Mouse (Mus musculus) heart, embryonic 11.5 days (tissue): ENCODE results near the gene Eva1c. TPM values are rescaled to one million over a fixed set of nuclear protein-coding genes. Genes with fewer than 3 reads are reported as not detected.
"Not testable (repeated sequence)": the region's sequence is repeated elsewhere in the genome, so short reads cannot be mapped to it uniquely, and the experiment has no call there.

ENCODE experiments used
- ATAC-seq: fragments of 200-750 bp; cut with Nextera tagmentation; replicated peaks from 2 replicates; pipeline ENCODE4 v1.8.0; 2017; ENCODE audit warnings: moderate library complexity; ENCODE audit not compliant: insufficient number of reproducible peaks, low FRiP score, low TSS enrichment
- H3K27ac ChIP-seq: fragments of 300-500 bp; sonication (generic); 2 replicates; pipeline ENCODE4 v1.5.1; 2014; ENCODE audit warnings: mild to moderate bottlenecking, low read depth, low read length
- H3K27me3 ChIP-seq: fragments of 300-500 bp; sonication (generic); 2 replicates; pipeline ENCODE4 v1.6.1; 2014; ENCODE audit warnings: mild to moderate bottlenecking, low read length, mixed read lengths; ENCODE audit not compliant: control insufficient read depth, insufficient read depth
- H3K36me3 ChIP-seq: fragments of 300-500 bp; sonication (generic); 2 replicates; pipeline ENCODE4 v1.6.1; 2014; ENCODE audit warnings: mild to moderate bottlenecking, low read length, moderate library complexity, mixed read lengths; ENCODE audit not compliant: control insufficient read depth, insufficient read depth
- H3K4me1 ChIP-seq: fragments of 300-500 bp; sonication (generic); 2 replicates; pipeline ENCODE4 v1.6.1; 2014; ENCODE audit warnings: low read length; ENCODE audit not compliant: control insufficient read depth, insufficient read depth
- H3K4me2 ChIP-seq: fragments of 300-500 bp; sonication (generic); 2 replicates; pipeline ENCODE4 v1.6.1; 2014; ENCODE audit warnings: mild to moderate bottlenecking, moderate library complexity
- H3K4me3 ChIP-seq: fragments of 300-500 bp; sonication (generic); 2 replicates; pipeline ENCODE4 v1.5.1; 2014; ENCODE audit warnings: low read depth, low read length
- H3K9ac ChIP-seq: fragments of 300-500 bp; sonication (generic); 2 replicates; pipeline ENCODE4 v1.6.1; 2014; ENCODE audit warnings: mild to moderate bottlenecking, low read depth, low read length, moderate library complexity
- H3K9me3 ChIP-seq: fragments of 300-500 bp; sonication (generic); replicated peaks from 2 replicates; pipeline ENCODE4 v1.6.1; 2016; ENCODE audit warnings: low read length; ENCODE audit not compliant: control insufficient read depth
- WGBS: fragments of 180-500 bp; shearing (Covaris S2); extraction: QIAGEN DNeasy Blood & Tissue Kit; methylation state at CpG from one replicate; pipeline ENCODE4 v1.1.7; 2014; ENCODE audit not compliant: insufficient replicate concordance; 5-methylcytosine and 5-hydroxymethylcytosine counted together
- polyA plus RNA-seq: library from polyadenylated mRNA; unstranded; fragments of >200 nt; fragmentation: Nextera tagmentation; extraction: Ambion mirVana; gene quantifications from 2 replicates; pipeline ENCODE4 v1.2.1, GENCODE M21; 2014

The Eva1c gene
- polyA plus RNA-seq, 1 experiment from 2014 or later = 1.9 TPM

- no peaks in the 10 kb centered on the region for H3K36me3 ChIP-seq
- no peaks in the 10 kb centered on the region for H3K9me3 ChIP-seq
- no peak for ATAC-seq
- peaks cover 11% of the 10 kb centered on the region for H3K4me1 ChIP-seq
- H3K4me2 ChIP-seq = no peak overlapping the region
- 72% methylated on average over 5 of the region's 5 CpGs for WGBS
- no peak overlapping the region for H3K27ac ChIP-seq
- H3K4me3 ChIP-seq = no peak overlapping the region
- H3K9ac ChIP-seq = no peak overlapping the region
- H3K27me3 ChIP-seq = 0 out of 2 replicates have a peak, but pooled peaks cover 2% of the 10 kb centered on the region
These were observed 14.4 kb upstream of the Eva1c start for GRCm38 (mm10) chr16:90812086-90812485.

DNA sequence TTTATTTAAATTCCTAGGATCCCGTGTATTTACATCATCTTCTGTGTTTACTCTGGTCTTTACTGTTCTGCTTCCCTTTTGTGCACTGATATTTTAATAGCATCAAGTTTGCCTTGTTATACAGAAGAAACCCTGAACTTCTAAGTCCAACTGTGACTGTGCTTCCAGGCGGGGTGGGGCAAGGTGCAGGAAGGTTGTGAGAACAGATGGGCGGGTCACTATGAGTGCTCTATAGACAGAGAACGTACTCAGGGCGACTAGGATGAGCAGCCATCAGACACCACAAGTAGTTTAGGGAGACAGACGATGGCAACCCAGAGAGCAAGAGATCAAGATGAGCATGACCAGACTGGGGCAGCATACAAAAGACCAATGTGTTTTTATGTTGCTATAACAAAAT, 6.2 kb upstream of the Eva1c start:
- WGBS = 66% methylated on average over 6 of the region's 6 CpGs

DNA sequence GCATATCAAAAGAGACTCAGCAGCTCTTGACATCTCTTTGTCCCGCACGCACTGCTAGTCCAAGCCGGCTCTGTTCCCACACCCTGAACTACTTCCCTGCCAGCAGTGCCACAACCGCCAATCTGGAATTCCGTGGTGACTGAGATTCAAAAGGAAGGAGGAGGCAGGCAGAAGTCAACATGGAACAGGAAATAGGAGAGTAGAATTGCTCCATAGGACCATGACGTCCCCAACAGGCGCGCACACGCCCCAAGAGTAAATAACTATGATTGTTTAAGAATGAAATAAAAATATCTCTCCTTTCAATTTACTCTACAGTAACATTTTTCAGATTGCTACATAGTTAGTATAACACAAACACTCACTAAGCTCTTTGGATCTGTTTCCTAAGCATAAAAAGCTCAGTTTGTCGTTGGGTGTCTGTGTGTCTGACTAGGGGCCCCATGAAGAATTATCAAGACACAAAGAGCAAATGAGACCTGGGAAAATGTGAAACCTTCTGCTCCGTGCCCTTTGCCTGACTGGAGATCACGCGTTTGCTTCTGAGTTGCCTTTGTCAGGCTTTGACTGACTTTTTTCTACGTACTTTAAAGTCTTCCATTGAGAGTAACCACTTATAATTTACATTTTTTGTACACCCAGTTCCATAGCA, 5.3 kb upstream of the Eva1c start:
- no peak overlapping the region for H3K27ac ChIP-seq
- H3K9ac ChIP-seq = no peak overlapping the region
- H3K9me3 ChIP-seq = no peaks in the 10 kb centered on the region
- no peak overlapping the region for H3K4me2 ChIP-seq
- ATAC-seq = no peak
- no peaks in the 10 kb centered on the region for H3K27me3 ChIP-seq
- H3K4me3 ChIP-seq = no peak overlapping the region
- H3K36me3 ChIP-seq = no peaks in the 10 kb centered on the region
- 79% methylated on average over 14 of the region's 14 CpGs for WGBS
- H3K4me1 ChIP-seq = no peaks in the 10 kb centered on the region

More for the DNA sequence above, 6.2 kb upstream of the Eva1c start:
- no peaks in the 10 kb centered on the region for H3K4me1 ChIP-seq
- H3K27ac ChIP-seq = no peak overlapping the region
- H3K9me3 ChIP-seq = no peaks in the 10 kb centered on the region
- ATAC-seq = no peak
- no peaks in the 10 kb centered on the region for H3K36me3 ChIP-seq
- no peak overlapping the region for H3K4me3 ChIP-seq
- no peak overlapping the region for H3K9ac ChIP-seq
- no peaks in the 10 kb centered on the region for H3K27me3 ChIP-seq
- no peak overlapping the region for H3K4me2 ChIP-seq

- no peaks in the 10 kb centered on the region for H3K9me3 ChIP-seq
- no peak for ATAC-seq
- no peak overlapping the region for H3K9ac ChIP-seq
- WGBS = 81% methylated on average over 10 of the region's 10 CpGs
- no peak overlapping the region for H3K27ac ChIP-seq
- no peaks in the 10 kb centered on the region for H3K4me1 ChIP-seq
- no peak overlapping the region for H3K4me3 ChIP-seq
- H3K36me3 ChIP-seq = no peaks in the 10 kb centered on the region
- no peaks in the 10 kb centered on the region for H3K27me3 ChIP-seq
- no peak overlapping the region for H3K4me2 ChIP-seq
These were observed 4.1 kb upstream of the Eva1c start for GRCm38 (mm10) chr16:90822284-90822935.

DNA sequence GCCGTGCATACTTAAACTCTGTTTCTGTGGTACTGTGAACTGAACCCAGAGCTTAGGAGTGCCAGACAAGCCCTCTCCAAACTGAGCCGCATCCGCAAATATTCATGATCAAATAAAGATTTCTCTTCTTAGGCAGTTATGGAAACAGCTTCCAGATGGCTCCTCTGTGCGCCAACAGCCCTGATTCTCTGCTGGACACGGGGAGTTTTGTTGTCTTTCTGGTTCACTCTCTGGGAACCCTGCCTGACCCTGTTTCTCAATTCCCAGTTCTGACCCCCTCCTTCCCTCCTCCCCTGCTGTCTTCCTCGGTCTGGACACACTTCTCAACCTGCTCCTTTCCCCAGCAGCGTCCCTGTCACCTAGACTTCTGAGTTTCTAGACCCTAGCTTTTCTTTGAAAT, 3.5 kb upstream of the Eva1c start:
- H3K4me1 ChIP-seq = no peaks in the 10 kb centered on the region
- no peak overlapping the region for H3K9ac ChIP-seq
- no peaks in the 10 kb centered on the region for H3K36me3 ChIP-seq
- H3K9me3 ChIP-seq = no peaks in the 10 kb centered on the region
- no peak overlapping the region for H3K4me2 ChIP-seq
- 67% methylated on average over 7 of the region's 7 CpGs for WGBS
- no peaks in the 10 kb centered on the region for H3K27me3 ChIP-seq
- no peak overlapping the region for H3K27ac ChIP-seq
- H3K4me3 ChIP-seq = no peak overlapping the region
- ATAC-seq = no peak

DNA sequence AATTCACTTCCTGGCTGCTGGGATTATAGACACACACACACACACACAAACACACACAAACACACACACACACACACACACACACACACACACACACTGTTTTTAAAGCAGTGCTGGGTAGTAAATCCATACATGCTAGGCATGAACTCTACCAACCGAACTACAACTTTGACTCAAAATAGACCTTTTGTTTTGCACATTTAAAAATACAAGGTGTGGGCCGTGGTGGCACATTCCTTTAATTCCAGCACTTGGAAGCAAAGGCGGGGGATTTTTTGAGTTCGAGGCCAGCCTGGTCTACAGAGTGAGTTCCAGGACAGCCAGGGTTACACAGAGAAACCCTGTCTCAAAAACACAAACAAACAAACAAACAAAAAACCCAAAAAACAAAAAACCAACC, 2.5 kb upstream of the Eva1c start:
- ATAC-seq, H3K36me3 ChIP-seq, H3K27me3 ChIP-seq, H3K4me1 ChIP-seq, H3K4me3 ChIP-seq, H3K9me3 ChIP-seq, H3K9ac ChIP-seq, H3K27ac ChIP-seq, H3K4me2 ChIP-seq: not testable (repeated sequence)
- WGBS = 62% methylated on average over 4 of the region's 4 CpGs

- Histone ChIP-seq H3K4me3 (no peak overlapping the region), H3K36me3 (no peaks in the 10 kb centered on the region)
- ATAC-seq = no peak
These were observed 478 bp upstream of the Eva1c start for GRCm38 (mm10) chr16:90826041-90826440.

GRCm38 (mm10) chr16:90827498-90827897, 979 bp downstream of the Eva1c start:
- Histone ChIP-seq H3K9me3 (no peaks in the 10 kb centered on the region), H3K4me3 (no peak overlapping the region), H3K9ac (no peak overlapping the region), H3K27me3 (peaks cover 23% of the 10 kb centered on the region), H3K36me3 (no peaks in the 10 kb centered on the region), H3K4me2 (no peak overlapping the region), H3K27ac (no peak overlapping the region), H3K4me1 (peaks cover 7% of the 10 kb centered on the region; the same call in 1 of the 2 replicates)
- 82% methylated on average over 9 of the region's 9 CpGs for WGBS
- no peak for ATAC-seq

More at GRCm38 (mm10) chr16:90826041-90826440, 478 bp upstream of the Eva1c start:
- Histone ChIP-seq H3K9me3 (no peaks in the 10 kb centered on the region), H3K27me3 (peaks cover 9% of the 10 kb centered on the region), H3K9ac (no peak overlapping the region), H3K4me2 (no peak overlapping the region), H3K27ac (no peak overlapping the region), H3K4me1 (peaks cover 5% of the 10 kb centered on the region; the same call in 1 of the 2 replicates)
- WGBS = 83% methylated on average over 5 of the region's 5 CpGs

DNA sequence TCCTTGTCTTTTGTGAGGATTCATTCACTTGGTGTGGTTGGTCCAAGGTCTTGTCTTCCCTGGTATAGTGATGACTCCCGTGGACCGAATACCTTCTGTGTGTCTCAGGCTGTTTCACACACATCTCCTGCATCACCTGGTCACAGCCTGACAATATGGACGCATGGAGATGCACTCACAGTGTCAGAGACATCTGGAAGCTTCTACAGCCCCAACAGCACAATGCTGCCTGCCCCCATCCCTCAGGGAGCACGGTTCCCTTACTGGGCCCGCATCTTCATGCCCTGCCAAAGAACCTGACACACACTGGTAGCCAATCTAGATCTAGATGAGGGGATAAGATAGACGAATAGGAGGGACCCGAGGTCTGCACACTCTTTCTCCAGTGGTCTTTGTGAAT, 2.6 kb downstream of the Eva1c start:
- H3K4me3 ChIP-seq = no peak overlapping the region
- 74% methylated on average over 7 of the region's 7 CpGs for WGBS
- peaks cover 29% of the 10 kb centered on the region for H3K27me3 ChIP-seq
- peaks cover 14% of the 10 kb centered on the region; the same call in 1 of the 2 replicates for H3K4me1 ChIP-seq
- no peak overlapping the region for H3K9ac ChIP-seq
- no peak overlapping the region; the same call in 1 of the 2 replicates for H3K4me2 ChIP-seq
- H3K27ac ChIP-seq = no peak overlapping the region
- H3K36me3 ChIP-seq = no peaks in the 10 kb centered on the region
- H3K9me3 ChIP-seq = no peaks in the 10 kb centered on the region
- ATAC-seq = no peak
